Mouse (Mus musculus): ENCODE measurements around the gene Nt5dc1.

DNA sequence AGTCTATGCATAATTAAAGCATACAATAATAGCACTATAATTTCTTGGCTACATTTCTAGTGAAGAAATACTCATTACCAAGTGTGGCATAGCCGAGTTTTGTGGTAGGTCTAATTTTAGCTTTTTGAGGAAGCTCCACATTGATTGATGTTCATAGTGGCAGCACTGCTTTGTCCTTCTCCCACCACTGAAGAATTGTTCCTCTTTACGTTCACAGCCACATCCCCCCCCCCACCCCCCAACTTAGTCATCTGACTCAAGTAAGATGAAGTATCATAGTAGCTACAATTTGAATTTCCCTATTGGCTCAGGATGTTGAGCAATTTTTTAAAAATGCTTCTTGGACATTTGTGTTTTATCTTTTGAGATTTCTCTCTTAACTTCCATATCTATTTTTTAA lies 168.8 kb downstream of the Nt5dc1 start:
- no peak for TF ChIP-seq CTCF (IDR thresholded peaks at IDR 0.05; ENCODE audit: control insufficient read depth, insufficient read depth, low read length)
- no peak for TF ChIP-seq POLR2A (IDR thresholded peaks at IDR 0.05; ENCODE audit: borderline replicate concordance, control insufficient read depth, low read depth, low read length)

Data from bone marrow, adult 2 months (tissue).